Mouse (Mus musculus) testis, adult 2 months (tissue): ENCODE data around the gene Pheta2.

Experiments
- CTCF ChIP-seq: fragments of 200-500 bp; IDR thresholded peaks from 2 replicates; pipeline ENCODE4 v1.5.1; 2012; ENCODE audit warnings: low read depth, mild to moderate bottlenecking, inconsistent platforms, low read length, moderate library complexity; ENCODE audit not compliant: control insufficient read depth, insufficient read depth, insufficient replicate concordance
- POLR2A ChIP-seq: fragments of 200-500 bp; IDR thresholded peaks from 2 replicates; pipeline ENCODE4 v1.6.1; 2012; ENCODE audit warnings: low read depth, mild to moderate bottlenecking, inconsistent platforms, low read length, moderate library complexity; ENCODE audit not compliant: control insufficient read depth

GRCm38 (mm10) chr15:82298764-82299561 lies 39.8 kb upstream of the Pheta2 start, which contains the start of gene Wbp2nl:
- no peak for TF ChIP-seq CTCF
- TF ChIP-seq POLR2A: peak; percentile 33
